Mouse (Mus musculus): Measurements from ENCODE around the gene Bcl2l14.
A peak's percentile ranks its signal among the peaks of the same experiment; 100 is the strongest.

Bcl2l14 gene

GRCm38 (mm10) chr6:134402914-134403683 is 7.0 kb downstream of the Bcl2l14 start:
- DNase-seq (ENCODE audit: extremely low read depth, insufficient read length, low spot score), result peak; percentile 47

- DNase-seq (ENCODE audit: extremely low read depth, insufficient read length, low spot score), result no peak
Observed at GRCm38 (mm10) chr6:134403684-134404070, 7.6 kb downstream of the Bcl2l14 start.

DNA sequence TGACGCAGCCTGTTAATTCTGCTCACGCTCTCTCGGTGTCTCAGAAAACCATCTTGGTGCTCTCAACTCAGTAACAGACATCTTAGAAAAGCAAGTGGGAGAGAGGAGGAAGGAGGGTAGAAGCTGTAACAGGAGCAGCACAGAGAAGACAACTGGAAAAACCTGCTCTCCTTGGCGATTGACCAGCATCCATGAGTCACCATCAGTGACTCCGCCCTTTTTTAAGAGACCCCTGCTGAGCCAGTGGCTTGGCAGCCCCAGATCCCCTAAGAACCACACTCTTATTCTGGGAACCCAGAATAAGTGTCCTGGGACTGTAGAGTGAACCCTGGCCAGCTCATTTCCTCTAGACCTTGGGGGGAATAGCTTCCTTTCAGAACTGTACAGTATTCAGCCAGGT is 11.1 kb downstream of the Bcl2l14 start:
- no peak for DNase-seq (ENCODE audit: extremely low read depth, insufficient read length, low spot score)

DNA sequence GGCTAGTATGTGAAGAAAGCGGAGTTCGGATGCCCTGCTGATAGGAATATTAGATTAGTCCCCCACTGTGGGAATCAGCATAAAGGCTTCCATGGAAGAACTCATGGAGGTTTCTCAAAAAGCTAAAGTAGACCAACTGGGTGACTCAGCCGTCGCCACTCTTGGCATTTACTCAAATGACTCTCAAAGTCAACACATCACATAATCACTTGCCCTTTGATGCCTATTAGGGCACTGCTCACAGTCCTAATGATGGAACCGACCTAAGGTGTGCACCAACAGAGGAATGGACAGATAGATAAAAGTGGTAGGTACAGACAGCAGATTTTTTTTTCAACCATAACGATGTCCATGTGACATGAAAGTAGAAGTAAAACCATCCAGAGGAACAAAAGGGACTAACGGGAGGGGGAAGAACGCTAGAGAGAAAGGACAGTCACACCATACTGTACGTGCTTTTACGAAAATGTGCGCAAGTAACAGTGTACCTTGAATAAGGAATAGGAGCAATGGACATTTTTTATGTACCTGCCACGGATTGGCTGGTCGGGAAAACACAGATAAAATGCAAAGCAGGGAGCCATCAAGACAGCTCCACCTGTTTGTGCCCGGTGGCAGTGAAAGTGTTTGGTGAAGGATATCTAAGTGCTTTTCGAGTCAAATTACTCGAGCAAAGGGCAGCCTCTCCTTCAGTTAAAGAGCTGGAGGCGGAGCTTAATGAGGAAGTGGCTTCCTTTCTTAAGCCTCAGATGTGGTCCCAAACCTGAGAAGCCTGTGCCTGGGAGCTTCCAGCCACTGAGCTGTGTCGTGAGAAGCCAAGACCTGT is 17.8 kb downstream of the Bcl2l14 start:
- no peak for DNase-seq (ENCODE audit: extremely low read depth, insufficient read length, low spot score)

- no peak for DNase-seq (ENCODE audit: extremely low read depth, insufficient read length, low spot score)
Observed at GRCm38 (mm10) chr6:134414532-134414883, 18.4 kb downstream of the Bcl2l14 start.

DNA sequence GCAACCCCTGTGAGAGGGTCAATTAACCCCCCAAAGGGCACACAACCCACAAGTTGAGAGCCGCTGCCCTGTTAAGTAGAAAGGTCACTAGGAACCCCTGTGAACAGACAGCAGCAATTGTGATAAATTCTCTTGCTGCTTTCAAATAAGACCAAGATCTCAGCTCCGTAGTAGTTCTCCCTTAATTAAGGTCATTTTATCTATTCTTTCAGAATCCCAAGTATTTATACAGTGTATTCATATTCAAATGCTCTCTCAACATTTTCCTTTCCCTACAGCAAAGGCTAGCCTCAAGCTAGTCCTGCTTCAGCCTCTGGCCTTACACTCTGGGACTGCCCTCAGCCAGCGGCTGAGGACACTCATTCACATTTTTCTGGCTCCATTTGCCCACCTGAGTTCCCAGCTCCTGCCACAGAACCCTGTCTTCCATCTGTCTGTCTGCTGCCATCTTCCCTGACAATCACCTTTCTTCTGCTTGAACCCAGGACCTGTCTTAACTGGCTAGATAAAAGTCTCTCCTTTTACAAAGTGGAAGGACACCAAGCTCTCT is 20.5 kb downstream of the Bcl2l14 start:
- no peak for DNase-seq (ENCODE audit: extremely low read depth, insufficient read length, low spot score)

- no peak for DNase-seq (ENCODE audit: extremely low read depth, insufficient read length, low spot score)
Observed at GRCm38 (mm10) chr6:134417886-134418285, 21.8 kb downstream of the Bcl2l14 start.

- DNase-seq (ENCODE audit: extremely low read depth, insufficient read length, low spot score), result no peak
Observed at GRCm38 (mm10) chr6:134420375-134420774, 24.3 kb downstream of the Bcl2l14 start.

GRCm38 (mm10) chr6:134421921-134422320 is 25.8 kb downstream of the Bcl2l14 start:
- no peak for DNase-seq (ENCODE audit: extremely low read depth, insufficient read length, low spot score)

DNA sequence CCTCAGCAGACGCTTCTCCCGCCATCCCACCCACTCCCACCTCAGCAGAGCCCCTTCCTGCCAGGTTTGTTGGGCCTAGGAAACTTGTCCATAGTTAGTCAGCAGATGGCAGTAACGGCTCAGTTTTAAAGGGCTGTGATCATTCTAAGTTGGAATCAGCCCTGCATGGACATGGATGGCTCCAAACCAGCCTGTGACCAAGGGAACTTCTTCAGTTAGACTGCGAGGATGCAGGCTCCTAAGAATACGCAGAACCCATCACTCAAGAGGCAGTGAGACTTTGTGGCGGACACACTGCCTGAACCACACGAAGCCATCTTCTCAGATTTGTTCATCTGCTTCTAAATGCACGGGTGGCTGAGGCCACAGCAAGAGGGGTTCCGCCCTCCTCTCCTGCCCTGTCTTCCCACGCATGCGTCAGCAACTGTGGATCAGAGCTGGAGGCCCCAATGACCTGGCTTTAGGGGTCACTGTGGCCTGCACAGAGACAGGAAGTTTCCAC is 29.1 kb downstream of the Bcl2l14 start:
- no peak for DNase-seq (ENCODE audit: extremely low read depth, insufficient read length, low spot score)

- no peak for DNase-seq (ENCODE audit: extremely low read depth, insufficient read length, low spot score)
Observed at GRCm38 (mm10) chr6:134427165-134427564, 31.0 kb downstream of the Bcl2l14 start.

DNA sequence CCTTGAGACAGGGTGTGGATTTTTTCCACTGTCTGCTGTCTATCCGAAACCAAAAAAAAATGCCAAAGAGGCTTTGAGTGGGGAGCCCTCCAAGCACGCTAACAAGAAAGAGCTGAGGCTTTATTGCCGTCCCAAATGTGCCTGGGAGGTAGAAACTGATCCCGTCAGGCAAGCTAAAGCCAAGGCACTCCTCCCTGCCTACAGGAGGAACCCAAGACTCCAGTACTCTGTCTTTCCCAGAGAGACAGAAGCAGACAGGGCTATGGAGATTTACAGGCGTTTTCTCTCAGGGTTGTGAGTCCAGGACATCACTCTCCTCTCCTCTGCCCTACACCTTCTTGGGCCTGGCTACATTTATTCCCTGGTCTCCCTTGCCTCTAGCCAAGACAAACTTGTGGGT is 32.3 kb downstream of the Bcl2l14 start:
- DNase-seq (ENCODE audit: extremely low read depth, insufficient read length, low spot score), result no peak

DNA sequence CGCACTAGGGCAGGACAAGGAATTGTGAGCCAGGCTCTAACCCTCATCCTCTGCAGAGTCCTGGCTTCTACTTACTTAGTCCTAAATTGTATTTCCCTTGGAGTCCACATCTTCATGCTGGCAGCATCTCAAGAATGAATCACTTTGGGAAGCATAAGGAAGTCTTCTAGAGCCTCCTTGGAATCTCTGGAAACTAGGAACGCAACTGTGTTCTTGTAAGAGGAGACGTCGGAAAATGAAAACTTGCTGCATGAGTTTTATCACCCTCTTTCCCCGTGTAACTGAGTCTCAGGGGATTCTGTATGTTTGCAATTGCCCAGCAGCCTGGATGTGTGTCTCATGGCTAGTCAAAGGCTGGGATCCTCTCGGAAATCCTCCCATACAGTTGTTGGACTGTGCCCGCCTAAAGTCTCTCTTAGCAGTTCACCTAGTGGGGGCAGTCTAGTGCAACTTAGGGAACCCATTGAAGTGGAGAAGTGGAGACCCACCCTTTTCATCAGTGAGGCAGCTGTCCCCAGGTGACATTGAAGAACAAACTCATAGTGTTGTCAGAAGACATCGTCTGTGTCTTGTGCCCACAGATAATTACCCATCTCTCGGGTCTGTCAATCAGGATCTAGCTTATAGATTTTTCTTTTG is 34.2 kb downstream of the Bcl2l14 start:
- DNase-seq (ENCODE audit: extremely low read depth, insufficient read length, low spot score), result no peak

DNA sequence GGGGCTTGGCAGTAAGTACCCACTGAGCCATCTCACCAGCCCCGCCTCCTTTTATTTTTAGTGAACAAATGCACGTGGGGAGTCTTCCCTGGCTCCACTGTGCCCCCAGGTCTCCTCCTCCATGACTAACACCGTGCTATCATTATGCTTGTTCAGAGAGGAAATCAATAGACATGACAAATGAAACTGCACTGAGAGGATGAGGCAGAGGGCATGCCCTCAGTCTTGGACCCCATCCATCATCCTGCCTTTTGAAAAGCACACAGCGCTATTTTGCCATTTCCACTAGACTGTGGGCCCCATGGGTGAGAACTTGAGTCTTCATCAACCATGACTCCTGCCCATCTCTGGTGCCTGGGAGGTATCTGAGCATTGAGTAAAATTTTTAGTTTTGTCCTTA is 35.5 kb downstream of the Bcl2l14 start:
- DNase-seq (ENCODE audit: extremely low read depth, insufficient read length, low spot score), result no peak

DNA sequence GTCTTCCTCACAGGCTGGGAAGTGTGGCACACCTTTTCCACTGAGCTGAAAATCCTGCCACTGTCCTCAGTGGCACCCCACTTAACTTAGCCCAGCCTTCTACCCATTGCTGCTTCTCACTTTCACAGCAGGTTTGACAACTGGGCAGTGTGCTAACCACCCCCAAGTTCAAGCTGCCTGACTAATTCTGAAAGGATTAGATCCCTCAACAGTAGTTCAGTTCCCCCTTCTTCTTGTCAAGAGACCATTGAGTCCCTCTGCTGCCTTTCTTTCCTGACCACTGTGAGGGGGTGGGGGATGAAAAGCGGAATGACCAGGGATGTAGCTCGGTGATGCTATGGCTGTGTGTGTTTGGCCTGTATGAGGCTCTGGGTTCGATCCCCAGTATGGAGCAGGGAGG is 37.2 kb downstream of the Bcl2l14 start:
- no peak for DNase-seq (ENCODE audit: extremely low read depth, insufficient read length, low spot score)

DNA sequence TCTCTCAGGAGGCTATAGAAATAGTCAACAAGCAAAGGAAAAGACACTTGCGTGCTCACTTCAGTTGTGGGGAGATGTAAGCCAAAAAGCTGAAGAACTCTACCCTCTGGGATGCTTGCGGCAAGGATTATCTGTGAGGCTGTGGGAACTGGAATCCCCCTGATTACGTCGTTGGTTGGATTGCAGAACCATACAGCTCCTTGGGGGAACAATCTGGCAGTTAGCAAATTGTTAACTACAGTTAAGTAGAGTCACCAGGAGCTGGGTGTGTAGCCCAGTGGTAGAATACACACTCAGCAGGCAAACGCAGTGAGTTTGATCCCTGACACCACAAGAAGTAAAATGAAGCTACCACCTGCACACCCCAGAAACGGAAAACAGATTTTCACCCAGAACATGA is 37.9 kb downstream of the Bcl2l14 start:
- DNase-seq (ENCODE audit: extremely low read depth, insufficient read length, low spot score), result no peak

GRCm38 (mm10) chr6:134434866-134435390 is 38.8 kb downstream of the Bcl2l14 start:
- no peak for DNase-seq (ENCODE audit: extremely low read depth, insufficient read length, low spot score)

DNA sequence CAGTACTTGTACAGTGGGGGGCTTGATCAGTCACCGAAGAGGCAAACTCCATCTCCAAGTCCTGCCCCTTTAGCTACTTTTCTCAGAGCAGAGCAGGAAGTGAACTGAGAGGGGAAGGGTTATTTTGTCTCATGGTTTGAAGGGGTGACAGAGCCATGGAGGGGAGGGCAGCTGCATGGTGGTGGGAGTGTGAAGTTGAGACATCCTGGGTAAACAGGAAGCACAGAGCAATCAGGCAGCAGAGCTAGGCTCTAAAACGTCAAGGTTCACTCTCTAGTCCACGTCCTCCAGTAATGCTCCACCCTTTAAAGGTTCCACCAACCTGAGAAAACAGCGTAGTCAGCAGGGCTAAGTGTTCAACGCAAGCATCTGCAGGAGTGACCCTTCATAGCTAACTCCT is 40.8 kb downstream of the Bcl2l14 start:
- no peak for DNase-seq (ENCODE audit: extremely low read depth, insufficient read length, low spot score)

DNA sequence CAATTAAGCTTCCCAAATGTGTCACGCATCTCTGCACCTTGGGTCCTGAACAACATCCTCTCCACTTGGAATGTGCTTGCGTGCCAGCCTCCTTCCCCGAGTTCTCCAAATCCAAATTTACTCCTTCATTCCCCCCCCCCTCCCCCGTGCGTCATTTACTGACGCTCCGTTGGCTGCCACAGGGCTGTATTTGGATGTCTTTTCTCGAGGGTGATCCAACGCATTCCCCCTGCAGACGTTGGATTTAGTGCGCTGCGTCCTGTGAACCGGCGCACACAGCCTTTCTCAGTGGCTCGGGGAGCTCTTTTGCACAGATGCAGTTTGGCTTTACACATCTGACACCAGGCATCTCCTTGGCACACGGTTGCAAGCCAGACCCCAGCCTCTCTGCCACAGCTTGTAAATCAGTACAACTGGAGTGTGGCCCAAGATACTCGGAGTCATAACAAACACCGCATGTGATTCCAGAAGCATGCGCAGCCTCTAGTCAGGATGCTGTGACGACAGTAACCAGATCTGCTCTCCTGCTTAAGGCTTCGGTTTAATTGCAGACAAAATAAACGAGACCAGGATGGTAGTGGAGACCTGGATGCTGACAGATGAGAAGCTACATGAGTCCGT is 43.4 kb downstream of the Bcl2l14 start:
- DNase-seq (ENCODE audit: extremely low read depth, insufficient read length, low spot score), result no peak

DNA sequence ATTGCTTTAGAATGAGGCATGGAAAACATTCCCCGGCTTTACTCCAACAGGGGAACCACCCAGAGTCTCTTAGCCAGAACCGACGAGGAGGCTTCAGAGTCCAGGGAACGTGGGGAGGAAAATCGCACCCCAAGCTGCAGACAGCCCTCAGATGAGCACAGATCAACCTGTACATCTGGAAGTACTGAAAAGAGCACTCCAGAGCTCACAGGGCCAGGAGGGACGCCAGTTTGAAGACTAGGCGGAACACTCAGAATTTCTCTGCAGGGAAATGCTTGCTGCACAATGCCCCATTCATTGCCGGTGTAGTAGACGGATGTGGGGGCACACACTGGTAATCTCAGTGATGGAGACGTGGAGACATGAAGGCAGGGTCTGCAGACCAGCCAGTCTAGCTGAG is 43.9 kb downstream of the Bcl2l14 start:
- no peak for DNase-seq (ENCODE audit: extremely low read depth, insufficient read length, low spot score)

DNA sequence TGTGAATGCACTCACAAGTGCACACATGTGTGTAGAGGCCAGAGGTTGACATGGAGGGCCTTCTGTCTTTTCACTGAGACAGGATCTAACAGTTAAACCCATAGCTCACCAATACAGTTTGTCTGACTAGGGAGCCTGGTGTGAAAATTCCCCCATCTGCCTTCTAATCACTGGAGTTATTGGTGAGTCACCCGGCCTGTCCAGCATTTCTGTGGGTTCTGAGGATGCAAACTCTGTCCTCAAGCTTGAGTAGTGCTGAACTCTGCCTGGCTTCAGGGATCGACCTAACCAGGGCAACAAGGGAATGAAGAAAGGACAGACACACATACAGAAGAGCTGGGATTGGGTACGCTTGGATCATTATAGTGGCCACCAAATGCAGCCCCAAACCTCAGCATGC is 45.6 kb downstream of the Bcl2l14 start:
- no peak for DNase-seq (ENCODE audit: extremely low read depth, insufficient read length, low spot score)
